Mouse (Mus musculus) C2C12 (cell line): ENCODE results near the gene Armcx3. TPM values are rescaled to one million over a fixed set of nuclear protein-coding genes. Genes with fewer than 3 reads are reported as not detected.

Experiments used
- H3K27me3 ChIP-seq: one replicate; pipeline ENCODE4 v1.6.1; 2011; ENCODE audit not compliant: control insufficient read depth, insufficient read depth, insufficient read length
- H3K36me3 ChIP-seq: one replicate; pipeline ENCODE4 v1.6.1; 2011; ENCODE audit not compliant: control insufficient read depth, insufficient read depth
- H3K4me3 ChIP-seq: one replicate; pipeline ENCODE4 v1.5.1; 2011; ENCODE audit warnings: mild to moderate bottlenecking, control low read depth; ENCODE audit not compliant: poor library complexity, insufficient read depth, severe bottlenecking
- H3K79me2 ChIP-seq: one replicate; pipeline ENCODE4 v1.6.1; 2011; ENCODE audit not compliant: control insufficient read depth, insufficient read depth
- H3K79me3 ChIP-seq: one replicate; pipeline ENCODE4 v1.6.1; 2011; ENCODE audit warnings: low read depth, control low read depth
- H3ac ChIP-seq: one replicate; pipeline ENCODE3; 2011; ENCODE audit warnings: low read depth; ENCODE audit not compliant: control insufficient read depth, insufficient read length
- CEBPB ChIP-seq: IDR thresholded peaks from one replicate; pipeline ENCODE4 v1.6.1; 2011; ENCODE audit warnings: low read depth, mild to moderate bottlenecking, control low read depth, moderate library complexity
- CTCF ChIP-seq: IDR thresholded peaks from one replicate; pipeline ENCODE4 v1.5.1; 2011; ENCODE audit not compliant: control insufficient read depth, insufficient read depth, insufficient read length
- FOSL1 ChIP-seq: IDR thresholded peaks from one replicate; pipeline ENCODE4 v1.8.0; 2011; ENCODE audit warnings: mild to moderate bottlenecking, low read length; ENCODE audit not compliant: poor library complexity, insufficient read depth, severe bottlenecking
- MAX ChIP-seq: IDR thresholded peaks from one replicate; pipeline ENCODE4 v1.6.1; 2011; ENCODE audit warnings: mild to moderate bottlenecking, control low read depth
- MYOD1 ChIP-seq: IDR thresholded peaks from one replicate; pipeline ENCODE4 v1.6.1; 2011; ENCODE audit warnings: low read depth; ENCODE audit not compliant: control insufficient read depth, insufficient read length
- MYOG ChIP-seq: IDR thresholded peaks from one replicate; pipeline ENCODE4 v1.6.1; 2011; ENCODE audit not compliant: control insufficient read depth, insufficient read length; ENCODE audit errors: extremely low read depth
- USF1 ChIP-seq: IDR thresholded peaks from one replicate; pipeline ENCODE4 v1.6.1; 2011; ENCODE audit warnings: low read depth, mild to moderate bottlenecking, control low read depth, moderate library complexity
- polyA plus RNA-seq: library from polyadenylated mRNA; unstranded; fragments of >200 nt; fragmentation: generic; extraction: Trizol; gene quantifications from one replicate; pipeline ENCODE4 v1.2.1, GENCODE M21; 2012; ENCODE audit warnings: missing spikeins

Armcx3 gene
- polyA plus RNA-seq, 1 experiment: 14.0 TPM

- TF ChIP-seq USF1 (no peak), MAX (no peak), MYOD1 (no peak), FOSL1 (no peak), CTCF (no peak), CEBPB (no peak), MYOG (no peak)
- Histone ChIP-seq H3ac (no peak overlapping the region), H3K36me3 (no peaks in the 10 kb centered on the region), H3K79me2 (no peaks in the 10 kb centered on the region), H3K27me3 (no peaks in the 10 kb centered on the region), H3K4me3 (no peak overlapping the region), H3K79me3 (no peaks in the 10 kb centered on the region)
Measured at GRCm38 (mm10) chrX:134737796-134738195, 18.6 kb upstream of the Armcx3 start.

DNA sequence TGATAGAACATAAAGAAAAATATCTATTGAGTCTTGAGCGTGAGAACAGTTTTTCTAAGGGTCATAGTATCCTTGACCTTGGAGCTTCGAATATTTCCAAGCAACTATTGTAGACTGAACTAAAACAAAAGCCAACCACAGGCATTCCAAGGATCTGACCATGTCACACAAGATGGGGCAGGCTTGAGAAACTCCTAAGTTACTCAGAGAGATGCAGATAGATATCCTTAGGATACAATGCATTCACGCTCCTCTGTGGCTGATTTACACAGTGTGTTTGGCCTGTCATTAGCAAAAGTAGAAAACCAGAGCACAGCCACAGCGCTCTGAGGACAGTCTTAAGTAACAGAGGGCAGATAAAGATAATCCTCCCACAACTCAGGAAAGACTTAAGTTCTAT is 17.2 kb upstream of the Armcx3 start:
- TF ChIP-seq CEBPB (no peak), MAX (no peak)
- H3K36me3 ChIP-seq: no peaks in the 10 kb centered on the region
- no peak overlapping the region for H3ac ChIP-seq
- H3K79me3 ChIP-seq: no peaks in the 10 kb centered on the region
- H3K79me2 ChIP-seq: no peaks in the 10 kb centered on the region
- no peaks in the 10 kb centered on the region for H3K27me3 ChIP-seq
- no peak overlapping the region for H3K4me3 ChIP-seq

DNA sequence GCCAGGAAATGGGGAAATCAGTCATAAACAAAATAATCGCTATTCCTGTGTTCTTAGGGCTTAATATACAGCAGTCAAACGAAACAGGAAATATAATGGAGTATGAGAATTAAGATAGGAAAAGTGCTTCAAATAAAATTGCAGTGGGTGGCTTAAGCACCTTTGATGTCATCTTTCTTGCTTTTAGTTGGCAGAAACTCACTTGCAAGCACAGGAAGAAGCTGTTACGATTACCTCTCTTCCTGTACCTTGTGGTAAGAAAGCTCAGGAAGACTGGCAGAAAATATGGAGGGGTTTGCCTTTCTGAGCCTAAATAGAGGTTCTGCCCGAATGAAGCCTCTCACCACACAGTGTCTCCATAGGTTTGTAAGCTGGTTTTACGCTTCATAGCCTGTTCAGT is 14.5 kb upstream of the Armcx3 start:
- no peaks in the 10 kb centered on the region for H3K79me3 ChIP-seq
- no peaks in the 10 kb centered on the region for H3K36me3 ChIP-seq
- H3K79me2 ChIP-seq: no peaks in the 10 kb centered on the region
- no peaks in the 10 kb centered on the region for H3K27me3 ChIP-seq
- no peak overlapping the region for H3K4me3 ChIP-seq
- H3ac ChIP-seq: no peak overlapping the region
- no peak for TF ChIP-seq MYOD1
- TF ChIP-seq MYOG: no peak
- no peak for TF ChIP-seq MAX
- TF ChIP-seq CTCF: no peak

DNA sequence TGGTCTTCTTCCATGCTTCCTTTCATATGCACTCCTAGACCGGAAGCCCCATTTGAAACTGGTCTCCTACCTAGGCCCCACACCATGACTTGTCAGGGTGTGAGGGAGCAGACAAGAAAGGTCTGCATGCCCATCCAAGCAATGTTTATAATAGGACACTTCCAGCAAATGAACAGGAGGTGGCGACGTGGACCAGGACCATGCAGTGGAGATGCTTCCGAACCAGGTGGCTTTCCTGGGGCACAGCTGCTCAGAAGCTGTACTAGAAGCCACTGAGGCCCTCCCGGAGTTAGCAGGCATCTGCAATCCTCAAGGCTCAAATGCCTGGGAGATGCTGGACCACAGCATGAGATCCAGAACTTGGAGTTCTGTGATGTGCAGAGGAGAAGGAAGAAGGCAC is 9.9 kb upstream of the Armcx3 start:
- Histone ChIP-seq H3K27me3 (no peaks in the 10 kb centered on the region), H3K4me3 (no peak overlapping the region), H3ac (no peak overlapping the region), H3K79me3 (no peaks in the 10 kb centered on the region), H3K36me3 (no peaks in the 10 kb centered on the region), H3K79me2 (no peaks in the 10 kb centered on the region)
- TF ChIP-seq CTCF: peak; percentile 66
- no peak for TF ChIP-seq FOSL1
- no peak for TF ChIP-seq MYOG

- H3K36me3 ChIP-seq: no peaks in the 10 kb centered on the region
- TF ChIP-seq MAX (no peak), USF1 (peak; percentile 88), MYOD1 (no peak), CTCF (no peak), CEBPB (no peak)
- H3K79me2 ChIP-seq: no peaks in the 10 kb centered on the region
- no peaks in the 10 kb centered on the region for H3K27me3 ChIP-seq
- peak within 1 kb of the TSS; percentile 62 for H3ac ChIP-seq
- no peaks in the 10 kb centered on the region for H3K79me3 ChIP-seq
- peak within 1 kb of the TSS; percentile 21 for H3K4me3 ChIP-seq
Measured at GRCm38 (mm10) chrX:134750764-134751592, 5.4 kb upstream of the Armcx3 start, which contains the start of gene Armcx6. TSS of gene Armcx6 (minus strand) at chrX:134751417.

DNA sequence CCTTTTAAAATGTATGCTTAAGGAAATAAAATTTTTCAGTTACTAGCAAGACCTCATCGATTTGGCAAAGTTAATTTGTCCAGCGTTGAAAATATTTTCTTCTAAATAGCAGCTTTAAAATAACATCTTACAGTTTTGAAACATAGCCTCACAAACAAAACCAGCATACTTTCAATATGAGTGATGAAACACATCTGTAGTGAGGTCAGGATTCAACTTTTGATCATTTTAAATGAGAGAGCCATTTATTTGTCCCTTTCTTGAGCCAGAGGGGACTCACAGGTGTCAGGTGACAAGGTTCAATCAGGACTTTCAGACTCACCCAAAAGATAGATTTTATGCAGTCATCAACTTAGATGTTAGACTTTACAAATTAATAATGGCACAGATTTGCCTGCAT is 4.5 kb upstream of the Armcx3 start:
- no peak overlapping the region for H3K4me3 ChIP-seq
- H3K79me2 ChIP-seq: no peaks in the 10 kb centered on the region
- no peaks in the 10 kb centered on the region for H3K36me3 ChIP-seq
- H3K79me3 ChIP-seq: no peaks in the 10 kb centered on the region
- no peaks in the 10 kb centered on the region for H3K27me3 ChIP-seq
- no peak overlapping the region for H3ac ChIP-seq
- TF ChIP-seq CEBPB: no peak
- TF ChIP-seq FOSL1: no peak
- no peak for TF ChIP-seq USF1
- no peak for TF ChIP-seq CTCF
- no peak for TF ChIP-seq MYOG
- TF ChIP-seq MAX: no peak
- TF ChIP-seq MYOD1: no peak
